Mouse (Mus musculus) CH12.LX (cell line): ENCODE data around the gene Ccdc138. TPM values are rescaled to one million over a fixed set of nuclear protein-coding genes. Genes with fewer than 3 reads are reported as not detected.
A peak's percentile ranks its signal among the peaks of the same experiment; 100 is the strongest.

ENCODE experiments used
- DNase-seq: peaks from one replicate; pipeline ENCODE4 v3.0.0-alpha.2; 2013; ENCODE audit errors: extremely low read depth
- H3K27ac ChIP-seq: 2 replicates; pipeline ENCODE4 v1.5.1; 2012; ENCODE audit warnings: low read depth, mild to moderate bottlenecking, control low read depth, moderate library complexity; ENCODE audit not compliant: insufficient read depth
- H3K27me3 ChIP-seq: replicated peaks from 2 replicates; pipeline ENCODE3; 2012; ENCODE audit warnings: inconsistent platforms
- H3K36me3 ChIP-seq, 2 experiments: replicated peaks in 1 of 2; 2 replicates each; pipeline versions ENCODE3 to v1.6.1; 2012; ENCODE audit warnings: inconsistent platforms in 1 of 2, low read length in 1 of 2, mild to moderate bottlenecking in 1 of 2, mixed read lengths in 1 of 2, moderate library complexity in 1 of 2; ENCODE audit not compliant: control insufficient read depth in 1 of 2, insufficient read depth in 1 of 2
- H3K4me1 ChIP-seq, 2 experiments: 2 replicates each; pipeline ENCODE4 v1.6.1; 2012; ENCODE audit warnings: inconsistent platforms in 1 of 2, moderate library complexity in 1 of 2; ENCODE audit not compliant: insufficient read depth in 2 of 2, control insufficient read depth in 1 of 2
- H3K4me2 ChIP-seq: 2 replicates; pipeline ENCODE4 v1.6.1; 2012; ENCODE audit warnings: low read depth, mild to moderate bottlenecking, control low read depth; ENCODE audit not compliant: poor library complexity, insufficient read depth, severe bottlenecking
- H3K4me3 ChIP-seq, 3 experiments: fragments of 150-350 bp in 1 of 3; sonication (generic) in 1 of 3; replicated peaks in 1 of 3; 2 replicates each; pipeline versions ENCODE3 to v1.5.1; 2011 to 2012; ENCODE audit warnings: low read depth in 2 of 3, low read length in 2 of 3, mild to moderate bottlenecking in 2 of 3, moderate library complexity in 2 of 3, control low read depth in 1 of 3, improper control_type of control experiment in 1 of 3, inconsistent platforms in 1 of 3, mixed read lengths in 1 of 3; ENCODE audit not compliant: poor library complexity in 1 of 3
- H3K79me2 ChIP-seq: replicated peaks from 2 replicates; pipeline ENCODE4 v1.6.1; 2012; ENCODE audit warnings: mild to moderate bottlenecking, moderate library complexity; ENCODE audit not compliant: control insufficient read depth, poor library complexity, insufficient read depth, severe bottlenecking; ENCODE audit errors: extremely low read depth
- H3K9ac ChIP-seq: 2 replicates; pipeline ENCODE4 v1.6.1; 2012; ENCODE audit warnings: low read depth, mild to moderate bottlenecking, control low read depth, moderate library complexity; ENCODE audit not compliant: insufficient read depth
- H3K9me3 ChIP-seq: replicated peaks from 2 replicates; pipeline ENCODE3; 2012; ENCODE audit warnings: low read length, inconsistent platforms, mixed read lengths
- BHLHE40 ChIP-seq: IDR thresholded peaks from 2 replicates; pipeline ENCODE4 v1.6.1; 2011; ENCODE audit warnings: mild to moderate bottlenecking, low read depth, low read length, improper control_type of control experiment
- CHD2 ChIP-seq: IDR thresholded peaks from 2 replicates; pipeline ENCODE4 v1.6.1; 2011; ENCODE audit warnings: low read length, improper control_type of control experiment
- CTCF ChIP-seq, 2 experiments: IDR thresholded peaks in 1 of 2; conservative IDR thresholded peaks in 1 of 2; 2 replicates each; pipeline ENCODE4 v1.5.1; 2011 to 2012; ENCODE audit warnings: low read depth in 2 of 2, low read length in 2 of 2, improper control_type of control experiment in 1 of 2, inconsistent platforms in 1 of 2, mild to moderate bottlenecking in 1 of 2, moderate library complexity in 1 of 2
- E2F4 ChIP-seq: IDR thresholded peaks from 2 replicates; pipeline ENCODE4 v1.6.1; 2011; ENCODE audit warnings: low read depth, low read length, improper control_type of control experiment; ENCODE audit not compliant: insufficient replicate concordance
- ELF1 ChIP-seq: IDR thresholded peaks from 2 replicates; pipeline ENCODE4 v1.6.1; 2014; ENCODE audit warnings: low read depth, mild to moderate bottlenecking, inconsistent platforms, low read length, improper control_type of control experiment
- EP300 ChIP-seq: IDR thresholded peaks from 2 replicates; pipeline ENCODE4 v1.6.1; 2011; ENCODE audit warnings: low read length, improper control_type of control experiment
- GABPA ChIP-seq: IDR thresholded peaks from 2 replicates; pipeline ENCODE4 v1.6.1; 2012; ENCODE audit warnings: low read depth, low read length, improper control_type of control experiment, inconsistent platforms; ENCODE audit not compliant: insufficient replicate concordance
- HCFC1 ChIP-seq: IDR thresholded peaks from 2 replicates; pipeline ENCODE4 v1.6.1; 2012; ENCODE audit warnings: low read depth, mild to moderate bottlenecking, inconsistent platforms, low read length, improper control_type of control experiment
- JUND ChIP-seq: conservative IDR thresholded peaks from 2 replicates; pipeline ENCODE4 v1.6.1; 2011; ENCODE audit warnings: low read depth, low read length, improper control_type of control experiment
- KAT2A ChIP-seq: IDR thresholded peaks from 2 replicates; pipeline ENCODE4 v1.6.1; 2012; ENCODE audit warnings: low read length, improper control_type of control experiment, inconsistent platforms; ENCODE audit not compliant: insufficient replicate concordance
- MAFK ChIP-seq: IDR thresholded peaks from 2 replicates; pipeline ENCODE4 v1.6.1; 2011; ENCODE audit warnings: low read length, improper control_type of control experiment; ENCODE audit not compliant: insufficient replicate concordance
- MAX ChIP-seq: IDR thresholded peaks from 2 replicates; pipeline ENCODE4 v1.6.1; 2011; ENCODE audit warnings: low read length, improper control_type of control experiment
- MEF2A ChIP-seq: IDR thresholded peaks from 2 replicates; pipeline ENCODE4 v1.6.1; 2014; ENCODE audit warnings: low read depth, mild to moderate bottlenecking, inconsistent platforms, low read length, improper control_type of control experiment, borderline replicate concordance
- NRF1 ChIP-seq: IDR thresholded peaks from 2 replicates; pipeline ENCODE4 v1.6.1; 2014; ENCODE audit warnings: low read depth, mild to moderate bottlenecking, inconsistent platforms, low read length, improper control_type of control experiment, moderate library complexity
- POLR2A ChIP-seq: IDR thresholded peaks from 2 replicates; pipeline ENCODE4 v1.6.1; 2011; ENCODE audit warnings: low read depth, mild to moderate bottlenecking, improper control_type of control experiment, low read length
- POLR2AphosphoS2 ChIP-seq: IDR thresholded peaks from 2 replicates; pipeline ENCODE4 v1.6.1; 2011; ENCODE audit warnings: low read depth, low read length, improper control_type of control experiment
- RAD21 ChIP-seq: IDR thresholded peaks from 2 replicates; pipeline ENCODE4 v1.6.1; 2011; ENCODE audit warnings: low read depth, mild to moderate bottlenecking, low read length, improper control_type of control experiment, moderate library complexity
- RCOR1 ChIP-seq: conservative IDR thresholded peaks from 2 replicates; pipeline ENCODE4 v1.6.1; 2012; ENCODE audit warnings: low read depth, mild to moderate bottlenecking, inconsistent platforms, low read length, improper control_type of control experiment
- SIN3A ChIP-seq: IDR thresholded peaks from 2 replicates; pipeline ENCODE4 v1.6.1; 2012; ENCODE audit warnings: low read length, improper control_type of control experiment, inconsistent platforms
- SMC3 ChIP-seq: IDR thresholded peaks from 2 replicates; pipeline ENCODE4 v1.6.1; 2011; ENCODE audit warnings: low read depth, low read length, improper control_type of control experiment
- TBP ChIP-seq: conservative IDR thresholded peaks from 2 replicates; pipeline ENCODE4 v1.6.1; 2011; ENCODE audit warnings: low read depth, low read length, improper control_type of control experiment
- UBTF ChIP-seq: IDR thresholded peaks from 2 replicates; pipeline ENCODE4 v1.6.1; 2012; ENCODE audit warnings: low read depth, mild to moderate bottlenecking, inconsistent platforms, low read length, improper control_type of control experiment, moderate library complexity
- ZKSCAN1 ChIP-seq: IDR thresholded peaks from 2 replicates; pipeline ENCODE4 v1.6.1; 2012; ENCODE audit warnings: low read depth, inconsistent platforms, low read length, improper control_type of control experiment, borderline replicate concordance
- ZMIZ1 ChIP-seq: IDR thresholded peaks from 2 replicates; pipeline ENCODE4 v1.6.1; 2012; ENCODE audit warnings: low read depth, mild to moderate bottlenecking, inconsistent platforms, low read length, improper control_type of control experiment
- ZNF384 ChIP-seq: IDR thresholded peaks from 2 replicates; pipeline ENCODE4 v1.6.1; 2012; ENCODE audit warnings: low read depth, low read length, improper control_type of control experiment, inconsistent platforms
- dilution Hi-C: fragments of 300-500 bp; cut with MboI; formaldehyde crosslinking; loops from 2 replicates; pipeline ENCODE4 v1.14.3; 2020; ENCODE audit warnings: low sequenced_read_pairs; ENCODE audit not compliant: extremely low pct_unique_long_range_greater_than_20kb, extremely low pct_ligation_motif_present
- in situ Hi-C: fragments of 300-500 bp; cut with MboI; formaldehyde crosslinking; loops from 3 replicates; pipeline ENCODE4 v1.14.3; 2019; ENCODE audit warnings: low sequenced_read_pairs, low pct_ligation_motif_present, low pct_unique_long_range_greater_than_20kb, mixed read lengths
- polyA plus RNA-seq: library from polyadenylated mRNA; unstranded; fragments of >175 nt; gene quantifications from 2 replicates; pipeline ENCODE4 v1.2.1, GENCODE M21; 2012; ENCODE audit warnings: low read depth; ENCODE audit not compliant: insufficient read length
- total RNA-seq, 2 experiments: library from RNA; depleted of rRNA; stranded (reverse); fragments of 300-350 nt in 1 of 2; fragments of >200 nt in 1 of 2; gene quantifications; 2 replicates each; pipeline ENCODE4 v1.2.3; 2012 to 2014

Gene Ccdc138
- total and polyA plus RNA-seq, 3 experiments = 1.7 to 3.1 (median 2.2) TPM

GRCm38 (mm10) chr10:58540613-58541012, 42.9 kb downstream of the Ccdc138 start:
- no peaks in the 10 kb centered on the region for H3K79me2 ChIP-seq
- no peak overlapping the region for H3K4me3 ChIP-seq
- no peak overlapping the region for H3K4me2 ChIP-seq
- in situ Hi-C loops = no loop called here
- H3K36me3 ChIP-seq = peaks cover 0 to 4% of the 10 kb centered on the region in 2 experiments
- H3K27ac ChIP-seq = no peak overlapping the region
- H3K4me1 ChIP-seq = no peaks in the 10 kb centered on the region
- no peaks in the 10 kb centered on the region for H3K27me3 ChIP-seq
- TF ChIP-seq HCFC1 = no peak
- H3K9me3 ChIP-seq = no peaks in the 10 kb centered on the region
- no peak overlapping the region for H3K9ac ChIP-seq
- dilution Hi-C loops = no loop called here
- no peak for DNase-seq

- dilution Hi-C loops = no loop called here
Measured at GRCm38 (mm10) chr10:58548739-58549138, 51.0 kb downstream of the Ccdc138 start.

GRCm38 (mm10) chr10:58554693-58555387, 57.1 kb downstream of the Ccdc138 start:
- no peak overlapping the region for H3K4me2 ChIP-seq
- no peaks in the 10 kb centered on the region for H3K9me3 ChIP-seq
- H3K27ac ChIP-seq = no peak overlapping the region
- no peaks in the 10 kb centered on the region for H3K79me2 ChIP-seq
- H3K36me3 ChIP-seq = no peaks in the 10 kb centered on the region
- H3K4me3 ChIP-seq = no peak overlapping the region
- TF ChIP-seq SMC3 (no peak), UBTF (no peak), JUND (no peak), POLR2A (no peak), MEF2A (no peak), TBP (no peak), POLR2AphosphoS2 (no peak), RAD21 (no peak), ZMIZ1 (no peak), NRF1 (no peak), E2F4 (no peak), KAT2A (no peak), MAX (no peak), EP300 (no peak), MAFK (no peak), ZNF384 (no peak), SIN3A (no peak), GABPA (no peak), ELF1 (no peak), CHD2 (no peak)
- no peaks in the 10 kb centered on the region for H3K4me1 ChIP-seq
- no peak for DNase-seq
- H3K9ac ChIP-seq = no peak overlapping the region
- in situ Hi-C loops (no loop called here), dilution Hi-C loops (no loop called here)
- no peaks in the 10 kb centered on the region for H3K27me3 ChIP-seq

More at GRCm38 (mm10) chr10:58548739-58549138, 51.0 kb downstream of the Ccdc138 start:
- H3K9ac ChIP-seq = no peak overlapping the region
- no peaks in the 10 kb centered on the region for H3K9me3 ChIP-seq
- no peak overlapping the region for H3K27ac ChIP-seq
- no peak for DNase-seq
- H3K4me3 ChIP-seq = no peak overlapping the region
- no peaks in the 10 kb centered on the region for H3K36me3 ChIP-seq
- TF ChIP-seq RCOR1 (no peak), BHLHE40 (no peak), CTCF (conservative IDR thresholded peaks at IDR 0.05 in 1 of 2, IDR thresholded peaks at IDR 0.05 in 1 of 2; ENCODE audit: low read depth in 2 of 2, low read length in 2 of 2) (peak in 1 of 2 experiments; percentile 41; a peak in 2 of 4 replicates), SMC3 (peak; percentile 8; the same call in 1 of the 2 replicates), RAD21 (peak; percentile 37), UBTF (no peak), ZKSCAN1 (no peak)
- in situ Hi-C loops = no loop called here
- H3K27me3 ChIP-seq = no peaks in the 10 kb centered on the region
- no peaks in the 10 kb centered on the region for H3K79me2 ChIP-seq
- no peak overlapping the region for H3K4me2 ChIP-seq
- no peaks in the 10 kb centered on the region for H3K4me1 ChIP-seq
